Mouse (Mus musculus): ENCODE results near the gene Nebl.
"Not testable (repeated sequence)": the region's sequence is repeated elsewhere in the genome, so short reads cannot be mapped to it uniquely, and the experiment has no call there.

- not testable (repeated sequence) for TF ChIP-seq CTCF (IDR thresholded peaks at IDR 0.05; ENCODE audit: borderline replicate concordance, control insufficient read depth, extremely low read depth, insufficient read depth, low read length, poor library complexity); POLR2A (IDR thresholded peaks at IDR 0.05; ENCODE audit: control insufficient read depth, extremely low read depth, insufficient read depth, low read length, poor library complexity)
These were observed 436.0 kb downstream of the Nebl start for GRCm38 (mm10) chr2:17295257-17295656.
